Mouse (Mus musculus) 416B (cell line): ENCODE results near the gene Pole2.

Experiments used
- DNase-seq: peaks from one replicate; pipeline ENCODE4 v3.0.0; 2011; ENCODE audit warnings: low read depth

The Pole2 gene

GRCm38 (mm10) chr12:69227776-69228466 lies at the start of gene Pole2:
TSS of gene Pole2 (minus strand) at chr12:69228195.
- peak; percentile 91 for DNase-seq

- DNase-seq = no peak
Measured at GRCm38 (mm10) chr12:69268956-69269355, 41.0 kb upstream of the Pole2 start.

DNA sequence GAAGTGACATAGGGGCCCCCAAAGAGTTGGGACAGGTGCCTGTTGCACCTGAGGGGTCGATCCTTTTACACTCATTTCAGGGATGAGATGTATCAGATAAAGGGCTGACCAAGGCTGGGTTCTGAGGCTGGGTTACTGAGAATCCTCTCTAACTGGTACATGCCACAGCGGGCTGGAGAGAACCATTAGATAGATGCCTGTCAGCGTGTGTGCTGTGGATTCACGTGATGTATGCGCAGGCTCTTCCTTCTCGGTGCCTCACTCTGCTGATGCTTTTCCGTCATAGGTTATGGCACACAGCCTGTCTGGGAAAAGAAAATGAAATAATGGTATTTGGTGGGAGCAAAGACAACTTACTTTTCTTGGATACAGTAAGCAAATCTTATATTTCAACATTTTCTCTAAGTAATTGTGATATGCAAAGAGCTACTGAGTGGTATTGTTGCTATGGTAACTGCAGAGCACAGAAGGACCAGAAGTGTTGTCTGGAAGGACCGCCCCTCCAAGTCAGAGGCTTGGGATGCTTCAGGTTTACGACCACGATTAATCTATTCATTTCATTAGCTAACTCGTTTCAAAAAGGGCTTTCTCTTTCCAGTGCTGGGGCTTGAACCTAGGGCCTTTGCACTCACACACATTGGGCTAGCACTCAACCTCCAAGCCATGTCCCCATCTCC lies 40.1 kb upstream of the Pole2 start:
- DNase-seq = no peak

DNA sequence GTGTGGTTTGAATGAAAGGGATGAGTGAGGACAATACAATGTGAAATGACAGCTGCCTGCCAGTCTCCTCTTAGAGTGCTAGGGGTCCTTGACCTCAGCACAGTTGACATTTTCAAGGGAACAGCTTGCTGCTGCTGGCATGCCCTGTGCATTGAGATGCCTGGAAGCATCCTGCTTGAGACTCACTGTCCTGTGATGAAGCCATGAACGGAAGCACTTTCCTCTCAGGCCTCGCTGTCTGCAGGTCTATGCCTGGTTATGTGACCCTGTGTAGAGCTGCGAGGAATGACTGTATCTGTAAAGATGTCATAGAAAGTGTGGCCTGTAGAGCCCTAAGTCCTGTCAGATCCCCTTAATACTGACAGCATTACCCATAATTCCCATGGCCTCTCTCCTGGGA lies 37.0 kb upstream of the Pole2 start:
- DNase-seq = no peak

- no peak for DNase-seq
Measured at GRCm38 (mm10) chr12:69262251-69262650, 34.3 kb upstream of the Pole2 start.

DNA sequence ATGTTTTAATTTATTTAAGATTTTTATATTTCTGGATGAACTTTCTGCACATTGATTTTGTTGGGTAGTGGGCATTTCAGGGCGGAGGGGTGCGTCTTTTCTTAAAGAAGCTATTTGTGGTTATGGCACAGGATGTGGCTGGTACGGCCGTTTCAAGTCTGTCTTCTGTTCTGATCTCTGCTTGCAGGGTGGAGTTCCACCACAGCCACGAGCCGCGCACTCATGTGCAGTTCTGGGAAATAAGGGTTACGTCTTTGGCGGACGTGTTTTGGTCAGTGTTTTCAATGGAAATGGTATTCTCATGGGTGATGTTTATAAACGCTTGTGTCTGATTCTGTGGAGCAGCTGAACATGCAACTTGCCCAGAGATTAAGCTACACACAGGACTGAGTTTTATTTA lies 29.8 kb upstream of the Pole2 start:
- peak; percentile 81 for DNase-seq

GRCm38 (mm10) chr12:69253806-69254205 lies 25.8 kb upstream of the Pole2 start:
- DNase-seq = peak; percentile 48

GRCm38 (mm10) chr12:69250756-69251155 lies 22.8 kb upstream of the Pole2 start:
- no peak for DNase-seq

GRCm38 (mm10) chr12:69249766-69250165 lies 21.8 kb upstream of the Pole2 start:
- peak; percentile 56 for DNase-seq

DNA sequence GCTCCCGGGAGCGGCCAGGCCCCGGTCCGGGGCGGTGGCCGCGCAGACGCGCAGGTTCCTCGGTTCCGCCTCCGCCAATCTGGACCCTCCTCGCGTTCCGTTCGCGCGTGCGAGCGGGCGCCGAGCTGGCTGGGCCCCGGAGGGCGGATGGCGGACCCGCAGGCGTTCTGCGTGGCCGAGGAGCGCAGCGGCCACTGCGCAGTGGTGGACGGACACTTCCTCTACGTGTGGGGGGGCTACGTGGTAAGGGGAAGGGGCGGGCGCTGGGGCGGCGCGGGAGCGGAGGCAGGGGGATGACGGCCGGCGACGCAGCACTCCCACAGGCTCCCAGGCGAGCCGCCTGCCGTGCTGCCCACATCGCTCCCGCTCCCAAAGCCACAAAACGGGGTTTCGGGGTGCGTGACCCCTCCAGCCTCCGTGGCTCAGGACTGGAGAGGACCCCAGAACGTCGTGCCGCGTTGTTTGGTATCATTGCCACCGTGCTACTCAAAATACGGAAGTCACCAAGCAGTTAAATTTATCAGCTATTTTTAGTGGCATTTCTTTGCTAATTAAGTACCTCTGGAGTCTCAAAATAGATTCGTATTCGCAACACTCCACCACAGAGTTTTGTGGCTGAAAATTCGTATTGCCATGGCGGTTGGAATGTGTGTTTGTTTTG lies 13.9 kb upstream of the Pole2 start:
- peak; percentile 80 for DNase-seq

DNA sequence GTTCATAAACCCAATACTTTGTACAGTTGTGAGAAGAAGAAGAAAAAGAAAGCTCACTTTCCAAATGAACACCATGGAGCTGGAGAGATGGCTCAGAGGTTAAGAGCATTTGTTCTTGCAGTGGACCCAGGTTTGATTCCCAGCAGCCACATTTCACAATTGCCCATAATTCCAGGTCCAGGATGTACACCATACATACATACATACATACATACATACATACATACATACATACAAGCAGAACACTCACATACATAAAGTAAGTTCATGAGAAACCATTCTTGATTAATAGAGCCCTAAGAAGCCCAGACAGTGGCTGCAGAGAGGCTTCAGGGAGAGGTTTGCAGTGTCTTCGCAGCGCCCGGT lies 13.4 kb upstream of the Pole2 start:
- no peak for DNase-seq

- DNase-seq = no peak
Measured at GRCm38 (mm10) chr12:69240876-69241275, 12.9 kb upstream of the Pole2 start, which contains the start of gene Klhdc1. TSS of gene Klhdc1 (plus strand) at chr12:69241176.

GRCm38 (mm10) chr12:69238284-69238683 lies 10.3 kb upstream of the Pole2 start:
- peak; percentile 31 for DNase-seq

- no peak for DNase-seq
Measured at GRCm38 (mm10) chr12:69235782-69236181, 7.8 kb upstream of the Pole2 start.

GRCm38 (mm10) chr12:69229251-69229650 lies 1.3 kb upstream of the Pole2 start:
- DNase-seq = peak; percentile 87

DNA sequence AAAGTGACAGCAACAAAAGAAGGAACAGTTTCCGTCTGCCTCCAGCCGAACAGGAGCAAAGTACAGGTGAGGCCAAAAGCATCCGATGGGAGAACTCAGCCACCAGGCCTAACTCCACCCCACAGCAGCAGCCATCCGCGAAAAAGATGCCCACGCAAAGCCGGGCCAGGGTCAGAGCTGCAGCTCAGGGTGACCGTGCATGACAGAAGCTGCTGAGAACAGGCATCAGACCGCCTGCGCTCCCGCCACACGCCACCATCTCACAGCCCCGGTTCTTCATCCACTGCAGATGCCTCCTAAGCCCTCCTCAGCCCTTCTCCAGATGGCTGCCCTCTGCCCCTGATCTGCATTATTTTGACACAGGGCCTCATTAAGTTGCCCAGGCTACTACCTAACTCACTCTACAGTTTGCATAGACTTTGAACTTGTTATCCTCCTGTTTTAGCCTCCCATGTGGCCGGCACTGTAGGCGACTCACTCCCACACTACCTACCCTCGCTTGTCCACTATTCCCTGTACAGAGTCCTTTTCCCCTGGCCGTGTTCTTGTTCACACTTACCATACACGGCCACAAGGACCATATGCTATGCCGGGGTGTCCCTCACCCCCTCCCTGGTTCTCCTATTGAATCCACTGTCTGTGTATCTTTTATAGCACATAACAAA lies 7.2 kb downstream of the Pole2 start:
- DNase-seq = no peak

GRCm38 (mm10) chr12:69216587-69216986 lies 11.4 kb downstream of the Pole2 start:
- no peak for DNase-seq

GRCm38 (mm10) chr12:69215000-69215785 lies 12.8 kb downstream of the Pole2 start:
- no peak for DNase-seq

GRCm38 (mm10) chr12:69214393-69214792 lies 13.6 kb downstream of the Pole2 start:
- DNase-seq = no peak

DNA sequence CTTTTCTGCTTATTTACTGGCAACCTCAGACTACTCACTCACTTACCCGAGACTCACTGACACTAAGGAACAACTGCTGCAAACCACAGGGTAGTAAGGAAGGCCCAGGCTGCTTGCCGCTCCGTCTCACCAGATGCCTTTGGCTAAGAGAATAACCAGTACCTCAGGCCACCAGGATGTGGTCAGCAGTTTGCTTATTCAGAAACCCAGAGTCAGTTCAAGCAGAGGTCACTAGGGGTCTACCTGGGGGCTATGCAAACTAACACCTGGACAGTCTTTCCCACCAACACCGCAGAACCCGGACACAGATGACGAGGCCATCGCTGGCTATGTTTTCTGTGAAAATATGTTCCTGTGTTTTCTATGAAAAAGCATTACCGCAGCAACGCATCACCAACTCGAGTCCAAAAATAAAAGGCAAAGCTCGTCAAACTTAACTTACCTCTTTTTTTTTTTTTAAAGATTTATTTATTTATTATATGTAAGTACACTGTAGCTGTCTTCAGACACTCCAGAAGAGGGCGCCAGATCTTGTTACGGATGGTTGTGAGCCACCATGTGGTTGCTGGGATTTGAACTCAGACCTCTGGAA lies 14.7 kb downstream of the Pole2 start:
- DNase-seq = peak; percentile 55

DNA sequence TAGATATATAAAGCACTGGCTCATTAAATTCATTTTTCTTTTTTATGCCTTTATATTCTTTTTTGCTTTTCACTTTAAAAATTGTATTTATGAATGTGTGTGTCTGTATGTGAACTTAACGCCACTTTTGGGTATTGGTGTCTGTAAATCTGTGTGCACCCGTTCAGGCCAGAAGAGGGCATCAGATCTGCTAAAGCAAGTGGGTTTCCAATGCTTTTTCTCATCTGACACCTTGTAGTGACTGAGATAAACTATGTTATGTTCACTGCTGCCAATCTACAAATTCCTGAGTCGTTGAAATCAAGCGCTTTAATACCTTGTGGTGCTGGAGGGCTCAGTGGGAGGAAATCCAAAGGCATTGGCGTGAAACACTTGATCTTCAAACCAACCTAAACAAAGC lies 16.9 kb downstream of the Pole2 start:
- DNase-seq = peak; percentile 57
